Mouse (Mus musculus) limb, embryonic 12.5 days (tissue): ENCODE data around the gene Tsnaxip1. TPM values are rescaled to one million over a fixed set of nuclear protein-coding genes. Genes with fewer than 3 reads are reported as not detected.

ENCODE experiments used
- ATAC-seq: fragments of 200-750 bp; cut with Nextera tagmentation; 2 replicates; pipeline ENCODE4 v1.8.0; 2017; ENCODE audit warnings: low read depth, moderate TSS enrichment; ENCODE audit not compliant: insufficient number of reproducible peaks, insufficient read depth, low FRiP score, low TSS enrichment
- H3K27ac ChIP-seq: fragments of 300-500 bp; sonication (generic); 2 replicates; pipeline ENCODE4 v1.5.1; 2016; ENCODE audit warnings: mild to moderate bottlenecking, moderate library complexity
- H3K27me3 ChIP-seq: fragments of 300-500 bp; sonication (generic); 2 replicates; pipeline ENCODE4 v1.6.1; 2016; ENCODE audit warnings: mild to moderate bottlenecking, moderate library complexity
- H3K36me3 ChIP-seq: fragments of 300-500 bp; sonication (generic); 2 replicates; pipeline ENCODE4 v1.6.1; 2016; ENCODE audit warnings: mild to moderate bottlenecking, moderate library complexity
- H3K4me1 ChIP-seq: fragments of 300-500 bp; sonication (generic); replicated peaks from 2 replicates; pipeline ENCODE4 v1.6.1; 2016
- H3K4me2 ChIP-seq: fragments of 300-500 bp; sonication (generic); 2 replicates; pipeline ENCODE4 v1.6.1; 2016; ENCODE audit warnings: mild to moderate bottlenecking, moderate library complexity
- H3K4me3 ChIP-seq: fragments of 300-500 bp; sonication (generic); replicated peaks from 2 replicates; pipeline ENCODE4 v1.5.1; 2016; ENCODE audit warnings: mild to moderate bottlenecking
- H3K9ac ChIP-seq: fragments of 300-500 bp; sonication (generic); replicated peaks from 2 replicates; pipeline ENCODE4 v1.6.1; 2016; ENCODE audit warnings: mild to moderate bottlenecking, moderate library complexity
- H3K9me3 ChIP-seq: fragments of 300-500 bp; sonication (generic); 2 replicates; pipeline ENCODE4 v1.6.1; 2016; ENCODE audit warnings: mild to moderate bottlenecking, moderate library complexity
- WGBS: fragments of 180-500 bp; shearing (Covaris S2); methylation state at CpG from one replicate; pipeline ENCODE4 v1.1.7; 2016; 5-methylcytosine and 5-hydroxymethylcytosine counted together
- polyA plus RNA-seq: library from polyadenylated mRNA; unstranded; fragments of >200 nt; fragmentation: Nextera tagmentation; extraction: Ambion mirVana; gene quantifications from 2 replicates; pipeline ENCODE4 v1.2.1, GENCODE M21; 2016

Gene Tsnaxip1
- polyA plus RNA-seq, 1 experiment from 2014 or later, result 0.56 TPM

GRCm38 (mm10) chr8:105801153-105801904 is 26.2 kb upstream of the Tsnaxip1 start:
- Histone ChIP-seq H3K9ac (no peak overlapping the region), H3K4me3 (no peak overlapping the region), H3K36me3 (peaks cover 51% of the 10 kb centered on the region), H3K9me3 (no peaks in the 10 kb centered on the region), H3K4me2 (no peak overlapping the region), H3K4me1 (no peaks in the 10 kb centered on the region), H3K27me3 (no peaks in the 10 kb centered on the region), H3K27ac (no peak overlapping the region; the same call in 1 of the 2 replicates)
- 84% methylated on average over 6 of the region's 6 CpGs for WGBS
- ATAC-seq, result no peak

DNA sequence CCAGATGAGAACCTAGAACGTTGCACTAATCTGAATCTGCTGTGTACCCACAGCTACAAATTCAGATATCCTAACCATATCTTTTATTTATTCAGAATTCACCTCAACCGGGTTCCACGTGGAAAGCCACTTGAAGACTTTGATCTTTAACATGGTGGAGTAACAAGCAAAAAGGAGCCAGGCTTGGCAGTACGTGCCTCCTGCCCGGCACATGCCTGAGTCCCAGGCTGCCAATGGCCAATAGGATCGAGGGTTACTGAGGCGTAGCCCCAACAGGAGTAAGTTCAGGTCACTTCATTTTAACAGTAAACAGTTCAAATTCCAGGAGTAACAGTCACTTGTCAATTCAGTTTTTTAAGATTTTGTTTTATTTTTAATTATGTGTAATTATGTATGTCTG is 22.7 kb upstream of the Tsnaxip1 start:
- 94% methylated on average over 7 of the region's 7 CpGs for WGBS
- no peaks in the 10 kb centered on the region for H3K9me3 ChIP-seq
- no peak overlapping the region for H3K4me3 ChIP-seq
- no peak overlapping the region for H3K4me2 ChIP-seq
- no peaks in the 10 kb centered on the region for H3K4me1 ChIP-seq
- no peak overlapping the region for H3K9ac ChIP-seq
- H3K27me3 ChIP-seq, result no peaks in the 10 kb centered on the region
- no peak for ATAC-seq
- peaks cover 57% of the 10 kb centered on the region for H3K36me3 ChIP-seq
- no peak overlapping the region for H3K27ac ChIP-seq

DNA sequence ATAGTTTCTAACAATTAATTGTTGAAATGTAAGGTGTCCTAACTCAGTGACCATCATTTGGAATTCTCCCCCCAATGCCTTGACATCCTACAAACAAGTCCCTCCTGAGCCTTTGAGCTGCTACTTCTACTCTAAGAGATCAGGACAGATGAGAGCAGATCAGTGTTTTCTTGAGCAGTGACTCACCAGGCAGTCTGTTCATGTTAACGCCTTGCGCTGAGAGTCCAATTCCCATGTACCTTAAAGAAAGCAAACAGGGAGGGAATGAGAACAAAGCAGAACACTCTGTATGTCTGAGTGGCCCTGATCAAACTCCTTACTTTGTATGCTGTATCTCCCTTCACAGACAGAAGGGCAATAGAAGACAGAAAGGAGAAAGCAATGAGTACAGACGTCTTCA is 22.2 kb upstream of the Tsnaxip1 start:
- Histone ChIP-seq H3K9ac (no peak overlapping the region), H3K4me3 (no peak overlapping the region), H3K27me3 (no peaks in the 10 kb centered on the region), H3K4me1 (no peaks in the 10 kb centered on the region), H3K9me3 (no peaks in the 10 kb centered on the region), H3K4me2 (no peak overlapping the region), H3K36me3 (peaks cover 53% of the 10 kb centered on the region), H3K27ac (no peak overlapping the region)
- 81% methylated on average over 3 of the region's 3 CpGs for WGBS
- ATAC-seq, result no peak

DNA sequence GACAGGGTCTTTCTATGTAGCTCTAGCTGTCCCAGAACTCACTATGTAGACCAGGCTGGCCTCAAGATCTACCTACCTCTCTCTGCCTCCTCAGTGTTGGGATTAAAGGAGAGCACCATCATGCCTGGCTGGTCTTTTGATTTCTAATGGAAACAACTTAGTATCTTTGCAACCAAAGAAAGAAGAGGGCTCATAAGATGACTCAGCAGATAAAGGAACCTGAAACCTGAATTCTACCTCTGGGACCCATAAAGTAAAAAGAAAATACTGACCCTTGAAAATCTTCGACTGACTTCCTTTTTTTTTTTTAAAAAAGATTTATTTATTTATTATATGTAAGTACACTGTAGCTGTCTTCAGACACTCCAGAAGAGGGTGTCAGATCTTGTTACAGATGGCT is 21.6 kb upstream of the Tsnaxip1 start:
- Histone ChIP-seq H3K36me3 (peaks cover 56% of the 10 kb centered on the region), H3K27ac (no peak overlapping the region), H3K9me3 (no peaks in the 10 kb centered on the region), H3K27me3 (no peaks in the 10 kb centered on the region), H3K4me2 (no peak overlapping the region), H3K4me3 (no peak overlapping the region), H3K9ac (no peak overlapping the region), H3K4me1 (no peaks in the 10 kb centered on the region)
- no peak for ATAC-seq
- 87% methylated on average over 1 of the region's 1 CpGs for WGBS

DNA sequence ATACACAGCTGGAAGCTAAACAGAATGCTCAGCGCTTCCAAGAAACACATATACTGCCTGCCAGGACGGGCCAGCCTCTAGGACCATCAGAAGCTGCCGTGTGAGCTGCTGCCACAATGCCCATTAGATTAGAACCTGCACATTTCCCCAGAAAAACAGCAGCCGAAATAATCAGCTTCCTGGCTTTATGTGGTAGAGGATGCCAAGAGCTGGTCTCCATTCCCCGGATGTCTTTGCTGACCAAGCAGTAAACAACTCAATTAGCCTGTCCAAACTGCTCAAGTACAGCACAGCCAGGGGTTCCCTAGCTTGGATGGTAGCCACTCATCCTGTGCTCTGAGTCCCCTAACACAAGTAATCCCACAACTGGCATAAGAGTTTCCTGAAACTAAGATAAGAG is 19.8 kb upstream of the Tsnaxip1 start:
- no peak for ATAC-seq
- peaks cover 61% of the 10 kb centered on the region for H3K36me3 ChIP-seq
- no peak overlapping the region for H3K4me2 ChIP-seq
- WGBS, result 91% methylated on average over 5 of the region's 5 CpGs
- H3K9me3 ChIP-seq, result no peaks in the 10 kb centered on the region
- H3K27me3 ChIP-seq, result no peaks in the 10 kb centered on the region
- H3K4me3 ChIP-seq, result no peak overlapping the region
- no peak overlapping the region for H3K9ac ChIP-seq
- H3K27ac ChIP-seq, result no peak overlapping the region
- no peaks in the 10 kb centered on the region for H3K4me1 ChIP-seq

GRCm38 (mm10) chr8:105808480-105808879 is 19.1 kb upstream of the Tsnaxip1 start:
- Histone ChIP-seq H3K4me1 (no peaks in the 10 kb centered on the region), H3K27ac (no peak overlapping the region), H3K9me3 (no peaks in the 10 kb centered on the region), H3K36me3 (peaks cover 65% of the 10 kb centered on the region), H3K4me2 (no peak overlapping the region), H3K9ac (no peak overlapping the region), H3K27me3 (no peaks in the 10 kb centered on the region), H3K4me3 (no peak overlapping the region)
- no peak for ATAC-seq
- WGBS, result 97% methylated on average over 2 of the region's 2 CpGs

- no peak overlapping the region for H3K27ac ChIP-seq
- no peaks in the 10 kb centered on the region for H3K27me3 ChIP-seq
- no peaks in the 10 kb centered on the region for H3K4me1 ChIP-seq
- no peak for ATAC-seq
- no peak overlapping the region for H3K9ac ChIP-seq
- H3K9me3 ChIP-seq, result no peaks in the 10 kb centered on the region
- peaks cover 58% of the 10 kb centered on the region for H3K36me3 ChIP-seq
- 86% methylated on average over 6 of the region's 6 CpGs for WGBS
- no peak overlapping the region for H3K4me3 ChIP-seq
- H3K4me2 ChIP-seq, result no peak overlapping the region
These were observed 17.2 kb upstream of the Tsnaxip1 start for GRCm38 (mm10) chr8:105810245-105810786.

DNA sequence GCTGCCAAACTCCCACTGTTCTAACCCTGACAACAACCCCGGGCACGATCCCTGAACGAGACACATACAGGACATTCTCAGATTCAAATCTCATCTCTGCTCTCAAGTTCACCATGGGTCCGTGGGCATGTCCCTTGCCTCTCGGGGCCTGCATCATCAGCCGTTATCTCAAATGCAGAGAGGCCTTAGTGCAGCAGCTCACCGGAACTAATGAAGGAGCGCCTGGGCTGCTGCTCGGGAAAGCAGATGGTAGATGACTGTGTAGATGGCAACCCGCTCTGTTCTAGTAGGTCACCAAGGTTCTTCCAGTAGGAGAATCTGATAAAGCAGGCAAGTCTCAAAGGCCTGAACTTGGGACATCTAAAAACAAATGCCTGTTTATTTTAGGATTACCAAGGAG is 16.5 kb upstream of the Tsnaxip1 start:
- H3K4me3 ChIP-seq, result no peak overlapping the region
- no peaks in the 10 kb centered on the region for H3K9me3 ChIP-seq
- 93% methylated on average over 10 of the region's 10 CpGs for WGBS
- H3K36me3 ChIP-seq, result peaks cover 61% of the 10 kb centered on the region
- H3K27ac ChIP-seq, result no peak overlapping the region
- no peak overlapping the region for H3K4me2 ChIP-seq
- no peaks in the 10 kb centered on the region for H3K27me3 ChIP-seq
- no peak overlapping the region for H3K9ac ChIP-seq
- H3K4me1 ChIP-seq, result no peaks in the 10 kb centered on the region
- ATAC-seq, result no peak

DNA sequence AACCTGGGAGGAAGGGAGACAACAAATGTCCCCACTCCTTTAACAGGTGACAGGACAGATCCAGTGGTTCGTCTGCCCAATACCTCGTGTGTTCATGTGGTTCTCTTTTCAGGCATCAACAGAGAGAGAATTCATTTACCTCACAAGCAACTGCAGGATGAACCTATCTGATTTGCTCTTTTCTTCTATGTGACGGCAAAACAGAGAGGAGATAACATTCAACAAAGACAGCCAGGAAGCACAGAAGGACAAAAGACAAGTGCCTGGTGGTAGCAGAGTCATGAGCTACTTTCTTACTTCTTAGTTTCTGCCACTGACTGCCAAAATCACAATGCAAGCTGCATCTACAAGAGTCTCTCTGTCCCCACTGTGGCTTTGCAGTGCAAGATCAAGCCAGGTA is 16.0 kb upstream of the Tsnaxip1 start:
- Histone ChIP-seq H3K36me3 (peaks cover 62% of the 10 kb centered on the region), H3K9ac (no peak overlapping the region), H3K4me1 (no peaks in the 10 kb centered on the region), H3K4me3 (no peak overlapping the region), H3K9me3 (no peaks in the 10 kb centered on the region), H3K4me2 (no peak overlapping the region), H3K27me3 (no peaks in the 10 kb centered on the region), H3K27ac (no peak overlapping the region)
- WGBS, result 82% methylated on average over 3 of the region's 3 CpGs
- ATAC-seq, result no peak

DNA sequence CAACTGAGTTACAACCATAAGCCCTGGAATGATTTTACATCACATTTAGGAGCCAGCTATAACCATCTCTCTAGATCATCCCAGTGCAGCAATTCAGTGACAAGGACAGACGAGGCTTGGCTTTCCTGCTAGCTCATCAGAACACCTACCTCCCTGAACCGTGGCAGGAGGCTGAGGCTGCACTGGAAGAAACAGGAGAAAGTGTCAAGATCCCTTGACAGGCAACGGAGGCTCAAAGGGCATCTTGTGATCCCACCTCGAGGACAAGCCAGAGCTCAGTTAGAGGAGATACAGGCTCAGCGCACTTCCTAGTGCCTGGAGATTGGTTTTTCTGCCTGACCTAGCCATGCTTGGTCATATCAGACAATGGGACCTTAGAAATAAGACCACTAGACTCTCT is 15.0 kb upstream of the Tsnaxip1 start:
- no peak for ATAC-seq
- Histone ChIP-seq H3K4me2 (no peak overlapping the region), H3K4me3 (no peak overlapping the region), H3K4me1 (no peaks in the 10 kb centered on the region), H3K9ac (no peak overlapping the region), H3K27ac (no peak overlapping the region), H3K9me3 (no peaks in the 10 kb centered on the region), H3K27me3 (no peaks in the 10 kb centered on the region), H3K36me3 (peaks cover 59% of the 10 kb centered on the region)
- WGBS, result 85% methylated on average over 5 of the region's 5 CpGs

DNA sequence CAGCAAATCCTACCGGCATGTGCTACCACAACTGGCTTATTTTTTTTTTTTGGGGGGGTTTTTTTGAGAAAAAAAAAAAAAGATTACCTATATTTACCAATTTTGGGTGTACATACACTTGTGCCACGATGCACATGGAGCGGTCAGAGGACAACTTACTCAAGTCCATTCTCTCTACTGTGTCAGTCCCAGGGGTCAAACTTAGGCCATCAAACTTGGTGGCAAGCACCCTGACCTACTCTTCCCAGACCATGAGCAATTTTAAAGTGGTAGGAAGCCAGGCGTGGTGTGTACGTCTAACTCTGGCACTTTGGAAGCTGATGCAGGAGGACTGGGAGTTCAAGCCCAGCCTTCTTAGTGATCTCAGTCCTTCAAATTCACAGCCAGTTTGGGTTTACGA is 14.3 kb upstream of the Tsnaxip1 start:
- WGBS, result 92% methylated on average over 6 of the region's 6 CpGs
- peaks cover 54% of the 10 kb centered on the region for H3K36me3 ChIP-seq
- no peak for ATAC-seq

DNA sequence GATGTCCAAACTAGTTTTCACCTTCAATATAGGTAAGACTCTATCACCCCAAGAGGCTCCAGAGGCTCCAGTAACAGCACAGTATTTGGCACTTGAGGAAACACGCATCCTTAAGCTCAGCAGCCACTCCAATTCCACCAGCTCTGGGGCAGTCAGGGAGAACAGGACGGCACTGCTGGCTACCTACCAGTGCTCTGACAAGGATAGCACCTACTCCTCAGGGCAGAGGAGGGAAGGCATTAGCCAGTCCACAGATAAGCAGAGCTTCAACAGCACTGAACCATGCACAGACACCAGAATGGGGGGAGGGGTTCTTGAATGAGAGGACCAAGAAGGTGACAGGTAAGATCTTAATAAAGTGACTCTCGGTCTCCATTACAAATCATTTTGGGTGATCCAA is 7.9 kb upstream of the Tsnaxip1 start:
- Histone ChIP-seq H3K4me2 (no peak overlapping the region), H3K36me3 (peaks cover 66% of the 10 kb centered on the region), H3K27ac (no peak overlapping the region), H3K27me3 (no peaks in the 10 kb centered on the region), H3K9ac (no peak overlapping the region), H3K4me1 (no peaks in the 10 kb centered on the region), H3K9me3 (no peaks in the 10 kb centered on the region), H3K4me3 (no peak overlapping the region)
- 88% methylated on average over 3 of the region's 3 CpGs for WGBS
- no peak for ATAC-seq

More for the DNA sequence above, 14.3 kb upstream of the Tsnaxip1 start:
- Histone ChIP-seq H3K4me1 (no peaks in the 10 kb centered on the region), H3K27ac (no peak overlapping the region), H3K9me3 (no peaks in the 10 kb centered on the region), H3K4me2 (no peak overlapping the region), H3K4me3 (no peak overlapping the region), H3K27me3 (no peaks in the 10 kb centered on the region), H3K9ac (no peak overlapping the region)
